Mouse (Mus musculus) neural tube, embryonic 11.5 days (tissue): ENCODE results near the gene Ankrd7. TPM values are rescaled to one million over a fixed set of nuclear protein-coding genes. Genes with fewer than 3 reads are reported as not detected.
"Not testable (repeated sequence)": the region's sequence is repeated elsewhere in the genome, so short reads cannot be mapped to it uniquely, and the experiment has no call there.

ENCODE experiments used
- ATAC-seq: fragments of 200-750 bp; cut with Nextera tagmentation; 2 replicates; pipeline ENCODE4 v1.8.0; 2017; ENCODE audit warnings: moderate number of reproducible peaks, mild to moderate bottlenecking, moderate TSS enrichment, moderate library complexity; ENCODE audit not compliant: insufficient read depth, low FRiP score, low TSS enrichment
- DNase-seq: peaks from one replicate; pipeline ENCODE4 v3.0.0-alpha.2; 2015; ENCODE audit warnings: low spot score
- H3K27ac ChIP-seq: fragments of 300-500 bp; sonication (generic); 2 replicates; pipeline ENCODE4 v1.5.1; 2014; ENCODE audit warnings: low read depth, mild to moderate bottlenecking, low read length
- H3K27me3 ChIP-seq: fragments of 300-500 bp; sonication (generic); 2 replicates; pipeline ENCODE4 v1.6.1; 2014; ENCODE audit warnings: mild to moderate bottlenecking, low read length, mixed read lengths; ENCODE audit not compliant: control insufficient read depth, insufficient read depth
- H3K36me3 ChIP-seq: fragments of 300-500 bp; sonication (generic); 2 replicates; pipeline ENCODE4 v1.6.1; 2014; ENCODE audit warnings: mild to moderate bottlenecking, low read length, moderate library complexity, mixed read lengths; ENCODE audit not compliant: control insufficient read depth, insufficient read depth
- H3K4me1 ChIP-seq: fragments of 300-500 bp; sonication (generic); 2 replicates; pipeline ENCODE4 v1.6.1; 2014; ENCODE audit warnings: low read length, mixed read lengths; ENCODE audit not compliant: control insufficient read depth, insufficient read depth
- H3K4me2 ChIP-seq: fragments of 300-500 bp; sonication (generic); 2 replicates; pipeline ENCODE4 v1.6.1; 2014; ENCODE audit warnings: low read depth, mild to moderate bottlenecking, moderate library complexity
- H3K4me3 ChIP-seq: fragments of 300-500 bp; sonication (generic); 2 replicates; pipeline ENCODE4 v1.5.1; 2014; ENCODE audit warnings: low read depth, low read length
- H3K9ac ChIP-seq: fragments of 300-500 bp; sonication (generic); 2 replicates; pipeline ENCODE4 v1.6.1; 2014; ENCODE audit warnings: mild to moderate bottlenecking, low read length
- H3K9me3 ChIP-seq: fragments of 300-500 bp; sonication (generic); 2 replicates; pipeline ENCODE4 v1.6.1; 2016; ENCODE audit warnings: low read length; ENCODE audit not compliant: control insufficient read depth
- WGBS: fragments of 180-500 bp; shearing (Covaris S2); extraction: QIAGEN DNeasy Blood & Tissue Kit; methylation state at CpG from one replicate; pipeline ENCODE4 v1.1.7; 2014; 5-methylcytosine and 5-hydroxymethylcytosine counted together
- polyA plus RNA-seq: library from polyadenylated mRNA; unstranded; fragments of >200 nt; fragmentation: Nextera tagmentation; extraction: Ambion mirVana; gene quantifications from 2 replicates; pipeline ENCODE4 v1.2.1, GENCODE M21; 2014

Ankrd7 gene
- polyA plus RNA-seq: 0.25 TPM in 1 of 2 replicates, not detected in the other

GRCm38 (mm10) chr6:18866018-18866417, at the start of gene Ankrd7:
Gene Ankrd7, plus strand, starts transcription at chr6:18866318.
- Histone ChIP-seq H3K27ac (no peak within 1 kb of the TSS), H3K4me3 (no peak within 1 kb of the TSS), H3K4me2 (no peak within 1 kb of the TSS), H3K9me3 (no peaks in the 10 kb centered on the region), H3K4me1 (no peaks in the 10 kb centered on the region), H3K27me3 (no peaks in the 10 kb centered on the region), H3K9ac (no peak within 1 kb of the TSS), H3K36me3 (no peaks in the 10 kb centered on the region)
- DNase-seq (no peak), ATAC-seq (no peak)
- WGBS: 91% methylated on average over 8 of the region's 8 CpGs

DNA sequence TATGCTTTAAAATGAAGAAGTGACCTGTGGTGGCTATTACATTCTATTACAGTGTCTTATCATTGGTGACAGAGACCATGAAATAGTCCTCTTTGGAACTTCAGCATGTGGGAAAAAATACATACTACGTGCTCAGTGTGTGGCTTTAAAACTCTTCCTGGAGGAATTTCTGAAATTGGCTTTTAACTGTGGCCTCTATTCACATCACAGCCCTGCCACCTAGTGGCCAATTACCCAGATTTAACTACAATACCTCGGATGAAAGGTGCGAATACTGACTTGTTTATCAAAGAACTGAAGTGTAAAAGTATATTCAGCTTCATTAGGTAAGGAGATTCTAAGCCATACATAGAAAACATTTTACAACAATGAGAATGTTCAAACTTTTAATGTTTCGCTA, 46.8 kb upstream of the Ankrd7 start:
- H3K9ac ChIP-seq: no peak overlapping the region
- DNase-seq (peak; percentile 54), ATAC-seq (peak; percentile 38; the same call in 1 of the 2 replicates)
- H3K4me3 ChIP-seq: no peak overlapping the region
- no peaks in the 10 kb centered on the region for H3K9me3 ChIP-seq
- no peaks in the 10 kb centered on the region for H3K27me3 ChIP-seq
- H3K4me2 ChIP-seq: no peak overlapping the region
- WGBS: 21% methylated on average over 4 of the region's 4 CpGs
- no peaks in the 10 kb centered on the region for H3K36me3 ChIP-seq
- H3K27ac ChIP-seq: no peak overlapping the region
- no peaks in the 10 kb centered on the region for H3K4me1 ChIP-seq

DNA sequence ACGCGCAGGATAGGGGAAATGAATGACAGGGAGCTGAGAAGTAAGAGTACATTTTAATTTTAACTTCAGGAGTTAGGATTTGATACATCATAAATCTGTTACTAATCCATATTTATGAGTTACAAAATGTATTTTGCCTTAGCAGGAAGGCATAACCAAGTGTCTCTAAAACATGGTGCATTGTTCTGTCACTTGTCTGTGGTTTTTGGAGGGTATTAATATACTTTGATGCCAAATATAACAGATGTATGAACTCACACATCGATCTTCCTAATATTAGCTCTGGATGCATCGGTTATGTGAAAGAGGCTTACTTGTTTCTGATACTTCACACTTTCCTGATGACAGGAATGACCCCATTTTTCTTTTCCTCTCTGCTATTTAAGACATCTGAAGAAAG, 45.9 kb upstream of the Ankrd7 start:
- no peaks in the 10 kb centered on the region for H3K36me3 ChIP-seq
- H3K4me1 ChIP-seq: no peaks in the 10 kb centered on the region
- no peak overlapping the region for H3K9ac ChIP-seq
- ATAC-seq: no peak
- no peak overlapping the region for H3K4me2 ChIP-seq
- no peaks in the 10 kb centered on the region for H3K9me3 ChIP-seq
- no peak overlapping the region for H3K4me3 ChIP-seq
- H3K27me3 ChIP-seq: no peaks in the 10 kb centered on the region
- no peak for DNase-seq
- H3K27ac ChIP-seq: no peak overlapping the region
- WGBS: 77% methylated on average over 4 of the region's 4 CpGs

DNA sequence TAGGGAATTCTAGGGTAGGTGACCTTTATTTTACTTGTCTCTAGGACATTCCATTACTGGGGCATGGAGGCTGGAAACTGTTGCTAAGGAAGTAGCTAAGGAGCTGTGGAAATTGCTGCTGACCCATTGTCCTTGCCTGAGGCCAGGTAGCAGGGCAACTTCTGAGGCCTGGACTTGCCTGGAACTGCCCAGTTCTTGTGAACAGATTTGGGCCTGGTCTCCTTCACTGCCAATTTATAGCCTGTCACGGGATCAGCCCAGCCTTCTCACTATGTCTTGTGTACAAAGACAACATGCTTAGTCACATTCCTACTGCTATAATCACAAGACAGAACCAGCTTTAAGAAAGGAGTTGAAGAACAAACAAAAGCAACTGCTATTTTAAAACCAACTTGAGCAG, 43.3 kb upstream of the Ankrd7 start:
- Histone ChIP-seq H3K4me1 (no peaks in the 10 kb centered on the region), H3K4me3 (no peak overlapping the region), H3K9me3 (no peaks in the 10 kb centered on the region), H3K36me3 (no peaks in the 10 kb centered on the region), H3K27me3 (no peaks in the 10 kb centered on the region), H3K4me2 (no peak overlapping the region), H3K27ac (no peak overlapping the region), H3K9ac (no peak overlapping the region)
- 66% methylated on average over 1 of the region's 1 CpGs for WGBS
- ATAC-seq (no peak), DNase-seq (no peak)

DNA sequence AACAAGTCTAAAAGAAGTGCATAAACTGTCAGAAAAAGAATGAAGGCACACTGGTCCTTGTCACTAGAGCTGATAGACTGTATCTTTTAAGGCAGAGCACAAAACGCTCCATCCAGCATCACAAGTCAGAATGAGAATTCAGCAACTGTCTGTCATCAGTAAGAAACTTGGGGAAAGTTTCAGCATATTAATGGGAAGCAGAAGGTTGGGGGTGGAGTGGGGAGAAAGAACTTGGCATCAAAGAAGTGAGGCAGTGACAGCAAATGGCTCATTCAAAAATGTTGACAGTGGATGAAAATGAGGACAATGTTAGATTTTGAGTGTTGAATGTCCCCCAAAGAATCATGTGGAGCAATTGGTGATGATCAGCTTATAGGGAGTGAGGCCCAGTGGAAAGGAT, 33.2 kb upstream of the Ankrd7 start:
- Histone ChIP-seq H3K4me3 (no peak overlapping the region), H3K4me1 (no peaks in the 10 kb centered on the region), H3K9me3 (no peaks in the 10 kb centered on the region), H3K27ac (no peak overlapping the region), H3K4me2 (no peak overlapping the region), H3K27me3 (no peaks in the 10 kb centered on the region), H3K36me3 (no peaks in the 10 kb centered on the region), H3K9ac (no peak overlapping the region)
- 92% methylated on average over 1 of the region's 1 CpGs for WGBS
- ATAC-seq (no peak), DNase-seq (no peak)

DNA sequence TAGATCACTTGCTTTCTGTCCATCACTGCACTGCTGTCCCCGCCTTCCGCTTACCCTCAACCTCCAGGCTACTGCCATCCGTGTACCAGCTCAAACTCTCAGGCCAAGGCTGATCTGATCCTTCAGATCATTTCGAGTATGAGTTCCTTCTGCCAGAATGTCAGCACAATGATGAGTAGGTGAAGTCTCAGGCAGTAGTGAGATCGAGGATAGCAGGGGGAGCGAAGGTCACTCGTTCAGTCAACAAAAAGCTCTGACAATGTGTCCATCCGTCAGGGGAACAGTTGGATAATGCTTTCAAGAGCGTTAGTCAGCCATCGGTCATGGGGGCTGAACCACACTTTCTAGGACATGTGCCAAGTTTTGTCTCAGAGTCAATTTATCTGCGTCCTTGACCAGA, 21.6 kb upstream of the Ankrd7 start:
- H3K4me2 ChIP-seq, H3K27me3 ChIP-seq, H3K4me1 ChIP-seq, H3K4me3 ChIP-seq, ATAC-seq, H3K36me3 ChIP-seq, H3K27ac ChIP-seq, H3K9me3 ChIP-seq, H3K9ac ChIP-seq, DNase-seq: not testable (repeated sequence)
- WGBS: 100% methylated on average over 3 of the region's 11 CpGs

- not testable (repeated sequence) for H3K27me3 ChIP-seq, DNase-seq, H3K9ac ChIP-seq, H3K4me3 ChIP-seq, H3K4me1 ChIP-seq, H3K4me2 ChIP-seq, H3K36me3 ChIP-seq, H3K27ac ChIP-seq, ATAC-seq, H3K9me3 ChIP-seq
- WGBS: 65% methylated on average over 5 of the region's 7 CpGs
Observed at GRCm38 (mm10) chr6:18845571-18845970, 20.5 kb upstream of the Ankrd7 start.

GRCm38 (mm10) chr6:18848051-18848701, 17.9 kb upstream of the Ankrd7 start, which contains the start of gene Lsm8:
Gene Lsm8, plus strand, starts transcription at chr6:18848579.
- peak within 1 kb of the TSS; percentile 95 for H3K9ac ChIP-seq
- WGBS: 2% methylated on average over 37 of the region's 37 CpGs
- no peaks in the 10 kb centered on the region for H3K27me3 ChIP-seq
- peak within 1 kb of the TSS; percentile 91 for H3K27ac ChIP-seq
- peaks cover 3% of the 10 kb centered on the region; the same call in 1 of the 2 replicates for H3K36me3 ChIP-seq
- H3K4me3 ChIP-seq: peak within 1 kb of the TSS; percentile 80
- H3K4me1 ChIP-seq: peaks cover 7% of the 10 kb centered on the region; the same call in 1 of the 2 replicates
- DNase-seq (peak; percentile 97), ATAC-seq (peak; percentile 100)
- no peaks in the 10 kb centered on the region for H3K9me3 ChIP-seq
- H3K4me2 ChIP-seq: peak within 1 kb of the TSS; percentile 70

- Histone ChIP-seq H3K27ac (peak overlapping the region; percentile 91), H3K9ac (peak overlapping the region; percentile 95), H3K4me1 (peaks cover 7% of the 10 kb centered on the region; the same call in 1 of the 2 replicates), H3K9me3 (no peaks in the 10 kb centered on the region), H3K4me2 (peak overlapping the region; percentile 70), H3K4me3 (peak overlapping the region; percentile 80), H3K36me3 (peaks cover 3% of the 10 kb centered on the region; the same call in 1 of the 2 replicates), H3K27me3 (no peaks in the 10 kb centered on the region)
- DNase-seq (no peak), ATAC-seq (no peak)
- under 1% methylated on average over 22 of the region's 28 CpGs for WGBS
Observed at GRCm38 (mm10) chr6:18848702-18849061, 17.4 kb upstream of the Ankrd7 start.
